In the genomic region with DNA sequence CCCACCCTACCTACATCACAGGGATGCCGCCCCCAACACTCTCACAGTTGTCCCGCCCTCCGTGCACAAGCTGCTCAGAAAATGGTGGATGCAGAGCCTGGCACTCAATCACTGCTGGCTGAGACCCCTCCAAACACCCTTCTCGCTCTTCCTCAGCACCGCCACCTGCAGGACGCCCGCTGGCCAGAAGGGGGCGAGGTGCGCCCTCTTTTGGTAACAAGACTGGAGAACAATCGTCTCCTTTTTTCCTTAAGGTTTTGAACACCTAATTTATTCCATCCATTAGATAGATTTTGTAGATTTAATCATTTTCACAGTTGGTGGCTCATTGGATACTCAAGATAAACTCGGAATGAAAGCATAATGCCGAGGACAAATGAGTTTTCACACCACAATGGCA, we compare ENCODE assay signal across 8 mouse cellular contexts. TPM values are rescaled to one million over a fixed set of nuclear protein-coding genes. Genes with fewer than 3 reads are reported as not detected.
DNase-seq lines count a peak whose midpoint lies in the region; ATAC-seq and TF ChIP-seq lines count a peak whose summit lies in the region.

No protein-coding gene starts in this region.

- whole genome bisulfite sequencing in lung, embryonic 16.5 days, result 3% methylated on average over 12 of the region's 12 CpGs

- peaks cover 14% of the 10 kb centered on the region for H3K4me1 ChIP-seq in lung, embryonic 16.5 days (replicated peaks; ENCODE audit: control insufficient read depth, insufficient read depth, low read length)

- no peak overlapping the region for H3K4me2 ChIP-seq in lung, embryonic 16.5 days (ENCODE audit: low read depth, low read length)

- 0 out of 2 replicates have a peak overlapping the region, but pooled peaks have one; percentile 19 for H3K27ac ChIP-seq in layer of hippocampus, adult 2 months
- H3K27ac ChIP-seq in lung, embryonic 16.5 days (ENCODE audit: low read length), result no peak overlapping the region

- no peaks in the 10 kb centered on the region for H3K9me3 ChIP-seq in lung, embryonic 16.5 days (ENCODE audit: control insufficient read depth, low read length)

- DNase-seq in A20 (ENCODE audit: low read depth, low spot score), result peak; percentile 58
- peak; percentile 75 for DNase-seq in R1 (ENCODE audit: low read depth, low spot score)
- peak; percentile 86 for DNase-seq in embryo, embryonic 10.5 days (ENCODE audit: low spot score)
- peak; percentile 69 to 85 for DNase-seq in layer of hippocampus, adult 2 months (ENCODE audit: low spot score in 2 of 2)
- peak; percentile 87 for DNase-seq in retina, postnatal 1 day
- DNase-seq in urinary bladder, adult 18-20 months (ENCODE audit: low spot score in 2 of 2), result peak; percentile 33 to 72

- peaks cover 2% of the 10 kb centered on the region; the same call in 1 of the 2 replicates for H3K36me3 ChIP-seq in lung, embryonic 16.5 days (ENCODE audit: control insufficient read depth, insufficient read depth, low read length)

- H3K27me3 ChIP-seq in lung, embryonic 16.5 days (ENCODE audit: control insufficient read depth, insufficient read depth, low read depth, low read length), result no peaks in the 10 kb centered on the region

- TF ChIP-seq CTCF in layer of hippocampus, adult 2 months (conservative IDR thresholded peaks at IDR 0.05), result peak; percentile 97

- no peak overlapping the region for H3K9ac ChIP-seq in lung, embryonic 16.5 days (ENCODE audit: low read length)

- no peak overlapping the region for H3K4me3 ChIP-seq in layer of hippocampus, adult 2 months
- no peak overlapping the region for H3K4me3 ChIP-seq in lung, embryonic 16.5 days (ENCODE audit: low read length)

- ATAC-seq in granulocyte monocyte progenitor cell, adult 5-6 weeks (replicated peaks; ENCODE audit: poor library complexity, severe bottlenecking), result peak; percentile 56; the same call in 1 of the 2 replicates
- ATAC-seq in lung, embryonic 16.5 days (ENCODE audit: low read depth), result peak; percentile 30; the same call in 1 of the 2 replicates

RNA-seq across cellular contexts. Expression of gene Fam222a, which starts 40.7 kb away (rescaled TPM):
- total RNA-seq in granulocyte monocyte progenitor cell, adult 5-6 weeks (2014; fragmentation: Nextera tagmentation), result 0.34 and 2.0 TPM in 2 replicates
- total RNA-seq in granulocyte monocyte progenitor cell, adult 5-6 weeks (2017), result not detected in 2 replicates
- total RNA-seq in layer of hippocampus, adult 2 months (2021), result 1 to 10 TPM; 3.5 to 4.1 TPM
- 2.2 and 2.3 TPM in 2 replicates for polyA plus RNA-seq in lung, embryonic 16.5 days (2015; fragmentation: Nextera tagmentation; extraction: Ambion mirVana)

RNA-seq across cellular contexts. Expression of gene Trpv4, which starts 49.7 kb away (rescaled TPM):
- 0.43 and 4.2 TPM in 2 replicates for total RNA-seq in granulocyte monocyte progenitor cell, adult 5-6 weeks (2014; fragmentation: Nextera tagmentation)
- total RNA-seq in granulocyte monocyte progenitor cell, adult 5-6 weeks (2017), result 0.26 and 0.82 TPM in 2 replicates
- 1 to 10 TPM; 2.0 to 2.3 TPM for total RNA-seq in layer of hippocampus, adult 2 months (2021)
- polyA plus RNA-seq in lung, embryonic 16.5 days (2015; fragmentation: Nextera tagmentation; extraction: Ambion mirVana), result 2.8 and 2.9 TPM in 2 replicates
